Mouse (Mus musculus): Measurements from ENCODE around the gene Skap1.

GRCm38 (mm10) chr11:96505841-96506240 lies 41.4 kb downstream of the Skap1 start:
- TF ChIP-seq EP300 (IDR thresholded peaks at IDR 0.05; ENCODE audit: low read depth) (no peak), CTCF (IDR thresholded peaks at IDR 0.05; ENCODE audit: low read depth) (no peak)
